Mouse (Mus musculus) liver, adult (tissue): Measurements from ENCODE around the gene Spry1.

Source experiments
- GATA4 ChIP-seq: IDR thresholded peaks from 2 replicates; pipeline ENCODE4 v1.6.1; 2014; ENCODE audit warnings: mild to moderate bottlenecking, low read length; ENCODE audit not compliant: insufficient replicate concordance

The Spry1 gene

DNA sequence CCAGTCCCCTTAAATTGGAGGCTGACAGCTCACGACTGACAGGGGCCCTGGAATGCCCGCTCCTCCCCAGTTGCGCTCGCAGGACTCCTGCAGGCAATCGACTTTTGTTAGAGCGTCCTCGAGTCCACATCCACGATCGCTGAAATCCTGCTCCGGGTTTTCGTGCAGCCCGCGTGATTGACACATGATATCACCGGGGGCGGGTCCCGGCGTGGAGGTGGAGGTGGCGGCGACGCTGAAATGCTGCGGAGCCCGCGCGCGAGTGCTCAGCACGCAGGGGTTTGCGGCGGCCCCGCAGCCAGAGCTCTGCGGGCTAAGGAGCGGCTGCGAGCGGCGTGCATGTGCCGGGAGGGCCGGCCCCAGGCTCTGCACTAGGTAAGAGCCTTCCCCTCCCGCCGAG lies at the start of gene Spry1:
Gene Spry1, plus strand, starts transcription at position 258 of the 400 bp plus-strand sequence.
- TF ChIP-seq GATA4 = peak; percentile 78; the same call in 1 of the 2 replicates

GRCm38 (mm10) chr3:37595721-37596120 lies 44.0 kb upstream of the Spry1 start:
- TF ChIP-seq GATA4 = no peak

DNA sequence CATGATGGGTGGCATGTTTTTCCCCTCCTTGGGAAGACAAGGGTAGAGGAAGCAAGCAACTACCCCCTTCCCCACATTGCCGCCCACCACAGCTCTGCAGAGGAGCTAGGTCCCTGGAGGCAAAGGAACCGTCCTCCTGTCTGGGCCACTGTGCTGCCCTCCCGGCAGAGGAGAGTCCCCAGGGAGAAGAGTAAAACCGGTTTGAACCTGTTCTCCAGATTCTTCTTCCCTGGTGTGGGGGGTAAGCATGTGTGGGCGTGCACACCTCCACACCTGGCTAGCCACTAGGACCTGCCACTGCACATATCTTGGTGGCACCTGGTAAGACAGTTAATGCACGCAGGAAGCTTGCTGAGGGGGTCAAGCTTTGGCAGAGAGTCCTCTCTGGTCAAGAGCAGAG lies 43.2 kb upstream of the Spry1 start:
- no peak for TF ChIP-seq GATA4

DNA sequence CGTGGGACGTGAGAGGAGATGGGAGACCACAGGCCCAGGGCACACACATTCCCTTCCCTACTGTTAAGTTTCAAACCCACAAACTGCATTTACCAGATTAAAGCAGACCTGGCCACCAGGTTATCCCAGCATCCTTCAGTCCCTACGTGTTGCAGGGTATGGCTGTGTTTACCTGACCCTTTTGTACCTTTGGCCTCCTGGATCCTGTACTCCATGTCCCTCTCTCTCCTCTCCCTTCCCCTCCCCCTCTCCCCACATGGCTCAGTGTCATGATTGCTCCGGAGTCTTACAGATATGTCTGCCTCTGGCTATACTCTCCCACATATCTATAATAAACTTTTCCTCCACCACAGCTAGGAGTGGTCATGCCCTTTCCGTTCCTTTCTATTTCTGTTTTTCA lies 42.5 kb upstream of the Spry1 start:
- TF ChIP-seq GATA4 = no peak

- no peak for TF ChIP-seq GATA4
Measured at GRCm38 (mm10) chr3:37602356-37602755, 37.4 kb upstream of the Spry1 start.

DNA sequence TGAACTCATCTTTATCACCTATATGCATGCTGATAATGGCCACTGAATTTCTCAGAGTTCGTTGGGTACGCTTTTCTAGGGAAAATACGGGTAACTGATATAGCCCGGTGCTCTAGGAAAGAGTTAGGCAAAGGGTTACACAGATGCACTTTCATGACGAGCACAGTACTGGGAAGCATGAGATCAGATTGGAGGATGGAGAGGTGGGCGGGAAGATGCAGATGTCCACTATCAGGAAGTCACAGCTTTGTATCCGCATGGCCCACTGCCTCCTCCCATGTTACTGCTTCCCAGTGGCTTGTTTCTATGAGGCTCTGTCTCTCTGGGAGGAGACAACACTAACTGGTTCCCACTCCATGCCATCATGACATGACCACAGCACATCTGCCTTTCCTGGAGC lies 36.9 kb upstream of the Spry1 start:
- TF ChIP-seq GATA4 = no peak

- TF ChIP-seq GATA4 = no peak
Measured at GRCm38 (mm10) chr3:37603541-37603940, 36.2 kb upstream of the Spry1 start.

GRCm38 (mm10) chr3:37604976-37605875 lies 34.5 kb upstream of the Spry1 start:
- TF ChIP-seq GATA4 = no peak

DNA sequence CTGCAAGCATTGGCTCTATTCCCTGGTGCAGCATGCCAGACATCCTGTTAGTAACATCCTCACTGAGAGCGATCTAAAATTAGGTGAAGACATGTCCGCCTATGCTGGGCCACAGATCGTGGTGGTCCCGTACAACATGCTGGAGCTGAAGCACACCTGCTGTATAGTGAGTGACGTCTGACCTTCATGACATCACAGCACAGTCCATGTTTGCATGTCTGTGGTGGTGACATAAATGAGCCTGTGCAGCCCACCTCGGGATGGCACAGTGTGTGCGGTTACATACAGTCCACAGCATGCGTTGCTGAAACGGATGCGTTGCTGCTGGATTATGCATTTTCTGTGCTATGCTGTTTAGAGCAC lies 33.9 kb upstream of the Spry1 start:
- TF ChIP-seq GATA4 = no peak

- TF ChIP-seq GATA4 = no peak
Measured at GRCm38 (mm10) chr3:37608926-37609325, 30.8 kb upstream of the Spry1 start.

DNA sequence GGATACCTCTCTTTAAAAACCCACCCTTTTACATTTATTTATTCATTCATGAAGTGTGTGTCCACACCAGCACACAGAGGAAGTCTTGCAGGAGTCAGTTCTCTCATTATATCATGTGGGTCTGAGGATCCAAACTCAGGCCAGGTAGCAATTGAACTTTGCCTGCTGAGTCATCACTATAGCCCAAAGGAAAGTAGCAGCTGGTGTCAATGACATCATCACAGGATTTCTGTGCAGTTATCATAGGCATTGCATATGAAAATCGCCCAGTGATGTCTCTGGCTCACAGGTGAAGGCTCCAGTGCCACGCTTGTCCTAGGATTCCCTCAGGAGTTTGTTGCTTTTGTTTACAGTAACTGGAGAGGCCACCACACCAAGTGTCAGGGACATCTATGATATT lies 29.1 kb upstream of the Spry1 start:
- TF ChIP-seq GATA4 = no peak

DNA sequence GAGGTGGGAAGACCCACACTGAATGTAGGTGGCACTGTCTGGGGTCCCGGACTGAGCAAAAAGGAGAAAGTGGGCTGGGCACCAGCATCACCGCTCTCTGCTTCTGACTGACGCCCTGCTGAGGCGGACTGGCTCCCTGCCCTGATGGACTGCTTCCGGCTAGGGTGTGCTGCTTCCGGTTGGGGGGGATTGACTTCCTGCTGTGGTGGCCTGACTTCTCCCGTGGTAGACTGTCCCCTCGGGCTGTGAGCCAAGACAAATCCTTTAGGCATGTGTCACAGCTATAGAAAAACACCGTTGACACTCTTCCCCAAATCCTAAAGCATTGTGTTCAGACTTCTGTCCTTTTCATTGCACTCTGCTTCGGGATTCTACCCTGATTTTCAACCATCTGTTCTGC lies 26.0 kb upstream of the Spry1 start:
- TF ChIP-seq GATA4 = no peak

GRCm38 (mm10) chr3:37614878-37615650 lies 24.7 kb upstream of the Spry1 start:
- no peak for TF ChIP-seq GATA4

DNA sequence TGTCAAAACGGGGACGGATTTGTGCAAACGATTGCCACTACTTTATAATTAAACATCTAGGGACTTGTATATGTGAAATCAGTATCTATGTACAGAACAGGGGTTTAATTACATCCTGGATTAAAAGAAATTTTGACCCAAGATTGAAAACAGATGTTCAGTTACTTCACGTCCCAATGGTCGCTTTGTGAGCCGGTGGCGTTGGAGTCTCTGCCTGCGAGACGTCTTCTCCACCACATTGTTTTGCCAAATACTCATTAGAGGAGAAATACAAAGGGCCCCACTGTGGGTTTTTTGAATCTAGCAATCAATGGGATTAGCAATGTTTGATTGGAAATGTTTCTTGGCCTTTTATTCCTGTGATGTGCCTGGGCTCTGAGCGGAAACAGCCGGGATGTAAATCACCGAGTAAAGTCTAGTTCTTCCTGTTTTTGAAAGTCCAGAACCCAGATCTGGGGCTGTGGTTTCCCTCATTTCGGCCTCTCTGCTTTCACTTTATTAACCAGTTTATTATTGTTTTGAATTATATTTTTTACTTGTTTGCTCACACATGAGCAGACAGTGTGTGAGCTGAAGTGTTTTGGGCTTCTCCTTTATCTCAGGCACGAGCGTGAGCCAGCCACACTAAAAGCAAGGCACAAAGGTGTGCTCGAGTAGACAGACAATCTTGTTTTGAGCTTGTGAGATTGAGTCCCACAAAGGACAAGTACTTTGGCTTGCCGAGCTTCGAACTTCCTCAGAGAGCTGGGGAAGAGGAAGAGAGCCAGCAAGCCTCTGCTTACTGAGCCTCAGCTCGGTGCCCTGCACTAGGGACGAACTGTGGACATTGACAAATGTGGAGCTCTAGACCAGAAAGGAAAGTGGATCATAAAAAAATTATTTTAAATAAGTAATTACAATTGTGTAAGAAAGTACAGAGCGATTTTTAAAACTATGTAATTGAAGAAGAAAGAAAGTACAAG lies 22.9 kb upstream of the Spry1 start:
- no peak for TF ChIP-seq GATA4

DNA sequence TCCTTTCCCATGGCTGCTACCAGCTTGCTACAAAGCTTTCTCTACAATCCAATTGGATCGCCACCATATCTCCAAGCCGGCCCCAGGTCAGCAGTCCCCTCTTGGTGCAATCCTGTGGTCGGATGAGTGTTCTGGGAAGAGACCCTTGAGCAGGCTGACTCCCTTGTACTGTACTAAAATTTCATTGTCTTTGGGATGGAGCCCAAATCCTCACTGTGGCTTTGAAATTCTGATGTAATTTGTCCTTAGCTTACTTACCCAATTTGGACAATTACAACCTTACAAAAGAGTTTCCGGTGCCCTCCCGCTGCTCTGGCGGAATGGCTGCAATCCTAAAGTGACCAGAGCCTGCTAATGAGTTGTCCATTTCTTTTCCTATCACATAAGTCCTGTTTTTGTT lies 7.5 kb upstream of the Spry1 start:
- no peak for TF ChIP-seq GATA4

DNA sequence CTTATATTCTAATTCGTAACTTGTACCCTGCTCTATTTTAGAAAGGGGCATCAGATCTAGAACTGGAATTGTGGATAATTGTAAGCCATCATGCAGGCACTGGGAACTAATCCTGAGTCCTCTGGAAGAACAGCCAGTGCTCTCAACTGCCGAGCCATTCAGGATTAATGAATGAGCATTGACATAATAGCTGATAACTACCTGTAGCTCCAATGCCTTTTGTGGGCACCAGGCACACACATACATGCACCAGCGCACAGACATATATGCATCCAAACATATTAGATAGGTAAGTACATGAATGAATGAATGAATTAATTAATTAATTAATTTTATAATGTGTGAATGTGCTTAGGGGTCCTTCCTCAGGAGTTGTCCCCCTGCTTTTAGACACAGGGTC lies 7.0 kb upstream of the Spry1 start:
- TF ChIP-seq GATA4 = no peak

GRCm38 (mm10) chr3:37634648-37635047 lies 5.1 kb upstream of the Spry1 start:
- TF ChIP-seq GATA4 = no peak
